Mouse (Mus musculus): ENCODE data around the gene Pbp2. TPM values are rescaled to one million over a fixed set of nuclear protein-coding genes. Genes with fewer than 3 reads are reported as not detected.

Pbp2 gene
- total RNA-seq, 2 experiments from 2014 or later: not detected

GRCm38 (mm10) chr6:135261124-135261523, 49.1 kb downstream of the Pbp2 start:
- intact Hi-C loops (cut with DNase I): no loop called here
- no peak for DNase-seq

DNA sequence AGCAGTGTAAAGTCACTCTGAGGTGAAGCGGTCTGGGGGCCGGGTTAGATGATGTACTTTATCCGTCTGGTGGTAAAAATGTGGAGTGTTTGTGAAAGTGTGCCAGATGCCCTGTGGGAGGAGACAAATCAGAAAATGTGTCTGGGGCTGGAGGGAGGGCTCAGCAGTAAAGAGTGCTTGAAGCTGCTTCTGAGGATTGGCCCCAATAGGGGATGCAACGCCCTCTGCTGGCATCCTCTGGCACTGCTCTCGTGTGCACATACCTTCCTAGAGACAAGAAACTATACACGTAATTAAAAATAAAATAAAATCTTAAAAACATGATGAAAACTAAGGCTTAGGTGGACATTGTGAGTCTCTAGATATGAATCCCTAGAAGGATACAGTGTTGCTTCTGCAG, 49.8 kb downstream of the Pbp2 start:
- intact Hi-C loops (cut with DNase I): no loop called here
- no peak for DNase-seq

Other genes starting within 250 kb of the Pbp2 start
- gene Gprc5a, start 244.8 kb downstream of the Pbp2 start, total RNA-seq (2021): under 1 TPM; 0.28 to 0.36 TPM
- not detected for gene Gprc5d, start 192.1 kb downstream of the Pbp2 start, total RNA-seq (2021)
- 10 to 100 TPM; 86.1 to 92.1 TPM for gene Fam234b, start 112.4 kb downstream of the Pbp2 start, total RNA-seq (2021)
- gene Hebp1, start 112.4 kb downstream of the Pbp2 start, total RNA-seq (2021): 10 to 100 TPM; 14.6 to 19.7 TPM
- not detected for gene Gsg1, start 56.1 kb downstream of the Pbp2 start, total RNA-seq (2021)
- gene Emp1, start 52.1 kb upstream of the Pbp2 start, total RNA-seq (2021): 1 to 10 TPM; 6.0 to 7.1 TPM

All from left cerebral cortex, postnatal 4 days (tissue).